8 mouse cellular contexts compared by ENCODE assay signal in genomic region chr15:96684132-96684830, GRCm38 (mm10). TPM values are rescaled to one million over a fixed set of nuclear protein-coding genes. Genes with fewer than 3 reads are reported as not detected.
DNase-seq lines count a peak whose midpoint lies in the region; ATAC-seq lines count a peak whose summit lies in the region.

No protein-coding gene starts in this region.

- ATAC-seq in forebrain, embryonic 14.5 days, result no peak
- ATAC-seq in cerebellum, adult (ENCODE audit: insufficient number of reproducible peaks, low FRiP score, low TSS enrichment), result no peak

- H3K9ac ChIP-seq in forebrain, embryonic 14.5 days (ENCODE audit: low read length), result no peak overlapping the region

- H3K9me3 ChIP-seq in forebrain, embryonic 14.5 days (replicated peaks; ENCODE audit: control insufficient read depth, low read length), result no peaks in the 10 kb centered on the region
- no peaks in the 10 kb centered on the region for H3K9me3 ChIP-seq in forebrain, embryonic 10.5 days

- H3K4me1 ChIP-seq in forebrain, embryonic 14.5 days (ENCODE audit: control insufficient read depth, insufficient read depth, low read length), result no peaks in the 10 kb centered on the region
- H3K4me1 ChIP-seq in forebrain, embryonic 10.5 days, result peaks cover 5% of the 10 kb centered on the region

- peaks cover 19% of the 10 kb centered on the region for H3K36me3 ChIP-seq in forebrain, embryonic 14.5 days (ENCODE audit: control insufficient read depth, insufficient read depth, low read length)
- H3K36me3 ChIP-seq in forebrain, embryonic 10.5 days (replicated peaks), result peaks cover 30% of the 10 kb centered on the region

- H3K27ac ChIP-seq in forebrain, embryonic 14.5 days (ENCODE audit: low read depth, low read length), result no peak overlapping the region
- no peak overlapping the region for H3K27ac ChIP-seq in forebrain, embryonic 10.5 days

- WGBS in forebrain, embryonic 14.5 days, result 49% methylated on average over 11 of the region's 11 CpGs
- WGBS in forebrain, embryonic 10.5 days, result 51% methylated on average over 11 of the region's 11 CpGs

- no peaks in the 10 kb centered on the region for H3K27me3 ChIP-seq in forebrain, embryonic 14.5 days (replicated peaks; ENCODE audit: control insufficient read depth, insufficient read depth, low read length)
- no peaks in the 10 kb centered on the region; the same call in 1 of the 2 replicates for H3K27me3 ChIP-seq in forebrain, embryonic 10.5 days (ENCODE audit: poor library complexity, severe bottlenecking)

- DNase-seq in forebrain, embryonic 14.5 days (ENCODE audit: low spot score), result peak; percentile 65
- no peak for DNase-seq in forebrain, embryonic 10.5 days (ENCODE audit: extremely low spot score, low spot score)
- DNase-seq in right cerebral cortex, postnatal 14 days, result peak; percentile 78
- no peak for DNase-seq in right cerebral cortex, adult 18-20 months
- peak; percentile 68 for DNase-seq in induced T-regulatory cell, adult 2 months (ENCODE audit: low read depth)
- peak; percentile 42 for DNase-seq in lung, postnatal 14 days
- DNase-seq in layer of hippocampus, postnatal 36 days, result no peak

- no peak overlapping the region for H3K4me3 ChIP-seq in forebrain, embryonic 14.5 days (ENCODE audit: low read depth, low read length)
- H3K4me3 ChIP-seq in forebrain, embryonic 10.5 days, result no peak overlapping the region

- no peak overlapping the region for H3K4me2 ChIP-seq in forebrain, embryonic 14.5 days (ENCODE audit: low read length)

RNA-seq across cellular contexts. Expression of gene Slc38a2, which starts 15.2 kb away (rescaled TPM):
- 142 and 195 TPM in 2 replicates for polyA plus RNA-seq in forebrain, embryonic 14.5 days (2014; fragmentation: Nextera tagmentation; extraction: Ambion mirVana)
- 151 and 159 TPM in 2 replicates for polyA plus RNA-seq in forebrain, embryonic 10.5 days (2016; fragmentation: Nextera tagmentation; extraction: Ambion mirVana)
- 10 to 100 TPM; 80.4 to 90.3 TPM for total RNA-seq in layer of hippocampus, postnatal 36 days (2021)

RNA-seq across cellular contexts. Expression of gene Slc38a1, which starts 41.6 kb away (rescaled TPM):
- polyA plus RNA-seq in forebrain, embryonic 14.5 days (2014; fragmentation: Nextera tagmentation; extraction: Ambion mirVana), result 100 and 129 TPM in 2 replicates
- 127 and 138 TPM in 2 replicates for polyA plus RNA-seq in forebrain, embryonic 10.5 days (2016; fragmentation: Nextera tagmentation; extraction: Ambion mirVana)
- 10 to 100 TPM; 78.3 to 79.3 TPM for total RNA-seq in layer of hippocampus, postnatal 36 days (2021)

Comparison
In these comparisons a context has a peak if more than half of its experiments do, and no peak if none do; other contexts are left out.
1. DNase-seq: peak in forebrain, embryonic 14.5 days (single experiment), right cerebral cortex, postnatal 14 days (single experiment), induced T-regulatory cell, adult 2 months (single experiment) and lung, postnatal 14 days (single experiment); none in forebrain, embryonic 10.5 days (single experiment), right cerebral cortex, adult 18-20 months (single experiment) and layer of hippocampus, postnatal 36 days (0 of 2).